Mouse (Mus musculus) MEL (cell line): ENCODE results near the gene Dpt. TPM values are rescaled to one million over a fixed set of nuclear protein-coding genes. Genes with fewer than 3 reads are reported as not detected.

ENCODE experiments used
- DNase-seq: peaks from one replicate; pipeline ENCODE4 v3.0.0; 2011; ENCODE audit warnings: low read depth, low spot score
- H3K27ac ChIP-seq: 2 replicates; pipeline ENCODE4 v1.5.1; 2012; ENCODE audit warnings: low read depth, mild to moderate bottlenecking, control low read depth, low read length, moderate library complexity; ENCODE audit not compliant: control insufficient read depth
- H3K27me3 ChIP-seq, 2 experiments: fragments of 150-350 bp in 1 of 2; sonication (generic) in 1 of 2; 2 replicates each; pipeline ENCODE4 v1.6.1; 2012; ENCODE audit warnings: low read length in 2 of 2, mild to moderate bottlenecking in 2 of 2, improper control_type of control experiment in 1 of 2, moderate library complexity in 1 of 2; ENCODE audit not compliant: insufficient read depth in 2 of 2, control insufficient read depth in 1 of 2
- H3K36me3 ChIP-seq, 2 experiments: 2 replicates each; pipeline ENCODE4 v1.6.1; 2012 to 2014; ENCODE audit warnings: low read length in 2 of 2, improper control_type of control experiment in 1 of 2, inconsistent platforms in 1 of 2, mild to moderate bottlenecking in 1 of 2; ENCODE audit not compliant: insufficient read depth in 2 of 2, control insufficient read depth in 1 of 2
- H3K4me1 ChIP-seq, 2 experiments: fragments of 150-350 bp in 1 of 2; sonication (generic) in 1 of 2; 2 replicates each; pipeline ENCODE4 v1.6.1; 2012; ENCODE audit warnings: low read length in 2 of 2, improper control_type of control experiment in 1 of 2, mild to moderate bottlenecking in 1 of 2; ENCODE audit not compliant: insufficient read depth in 2 of 2, control insufficient read depth in 1 of 2
- H3K4me3 ChIP-seq, 2 experiments: fragments of 150-350 bp in 1 of 2; sonication (generic) in 1 of 2; 2 replicates each; pipeline ENCODE4 v1.5.1; 2012; ENCODE audit warnings: low read depth in 2 of 2, low read length in 2 of 2, mild to moderate bottlenecking in 2 of 2, moderate library complexity in 2 of 2, control low read depth in 1 of 2, improper control_type of control experiment in 1 of 2; ENCODE audit not compliant: control insufficient read depth in 1 of 2, insufficient read depth in 1 of 2
- H3K79me2 ChIP-seq: 2 replicates; pipeline ENCODE4 v1.6.1; 2012; ENCODE audit warnings: mild to moderate bottlenecking, low read length, moderate library complexity; ENCODE audit not compliant: control insufficient read depth, poor library complexity, insufficient read depth
- H3K9ac ChIP-seq: 2 replicates; pipeline ENCODE4 v1.6.1; 2012; ENCODE audit warnings: low read depth, mild to moderate bottlenecking, control low read depth, low read length, moderate library complexity; ENCODE audit not compliant: control insufficient read depth, poor library complexity, severe bottlenecking
- H3K9me3 ChIP-seq: fragments of 150-350 bp; sonication (generic); replicated peaks from 2 replicates; pipeline ENCODE4 v1.6.1; 2012; ENCODE audit warnings: mild to moderate bottlenecking, low read length, improper control_type of control experiment, moderate library complexity; ENCODE audit not compliant: insufficient read depth
- BHLHE40 ChIP-seq: IDR thresholded peaks from 2 replicates; pipeline ENCODE4 v1.6.1; 2012; ENCODE audit warnings: low read depth, mild to moderate bottlenecking, inconsistent platforms, low read length, improper control_type of control experiment, borderline replicate concordance
- CHD1 ChIP-seq: IDR thresholded peaks from 2 replicates; pipeline ENCODE4 v1.6.1; 2012; ENCODE audit warnings: low read depth, mild to moderate bottlenecking, inconsistent platforms, low read length, improper control_type of control experiment
- CTCF ChIP-seq, 3 experiments: IDR thresholded peaks in 2 of 3; conservative IDR thresholded peaks in 1 of 3; 2 replicates each; pipeline ENCODE4 v1.5.1; 2011 to 2012; ENCODE audit warnings: low read length in 3 of 3, low read depth in 2 of 3, mild to moderate bottlenecking in 2 of 3, improper control_type of control experiment in 1 of 3, inconsistent platforms in 1 of 3, mixed read lengths in 1 of 3, moderate library complexity in 1 of 3; ENCODE audit not compliant: control insufficient read depth in 1 of 3, insufficient read depth in 1 of 3, poor library complexity in 1 of 3, severe bottlenecking in 1 of 3
- EP300 ChIP-seq, 2 experiments: IDR thresholded peaks; 2 replicates each; pipeline ENCODE4 v1.6.1; 2011; ENCODE audit warnings: improper control_type of control experiment in 2 of 2, low read length in 2 of 2, low read depth in 1 of 2, mild to moderate bottlenecking in 1 of 2
- GABPA ChIP-seq: IDR thresholded peaks from 2 replicates; pipeline ENCODE4 v1.6.1; 2012; ENCODE audit warnings: low read depth, mild to moderate bottlenecking, inconsistent platforms, low read length, improper control_type of control experiment, moderate library complexity
- GATA1 ChIP-seq: IDR thresholded peaks from 2 replicates; pipeline ENCODE4 v1.6.1; 2011; ENCODE audit warnings: low read depth, low read length, improper control_type of control experiment
- HCFC1 ChIP-seq: IDR thresholded peaks from 2 replicates; pipeline ENCODE4 v1.6.1; 2012; ENCODE audit warnings: low read depth, mild to moderate bottlenecking, inconsistent platforms, low read length, improper control_type of control experiment, moderate library complexity
- JUND ChIP-seq: IDR thresholded peaks from 2 replicates; pipeline ENCODE4 v1.6.1; 2011; ENCODE audit warnings: low read depth, mild to moderate bottlenecking, improper control_type of control experiment, low read length
- MAX ChIP-seq: IDR thresholded peaks from 2 replicates; pipeline ENCODE4 v1.6.1; 2011; ENCODE audit warnings: low read length, improper control_type of control experiment
- MAZ ChIP-seq: IDR thresholded peaks from 2 replicates; pipeline ENCODE4 v1.6.1; 2012; ENCODE audit warnings: low read depth, mild to moderate bottlenecking, inconsistent platforms, low read length, improper control_type of control experiment
- MEF2A ChIP-seq: IDR thresholded peaks from 2 replicates; pipeline ENCODE4 v1.6.1; 2014; ENCODE audit warnings: low read depth, mild to moderate bottlenecking, inconsistent platforms, low read length, improper control_type of control experiment; ENCODE audit not compliant: poor library complexity, insufficient replicate concordance, severe bottlenecking; ENCODE audit errors: extremely low read depth
- NELFE ChIP-seq: IDR thresholded peaks from 2 replicates; pipeline ENCODE4 v1.6.1; 2011; ENCODE audit warnings: low read depth, low read length, improper control_type of control experiment
- NRF1 ChIP-seq: IDR thresholded peaks from 2 replicates; pipeline ENCODE4 v1.6.1; 2014; ENCODE audit warnings: low read depth, mild to moderate bottlenecking, inconsistent platforms, low read length, improper control_type of control experiment, moderate library complexity; ENCODE audit not compliant: poor library complexity, insufficient read depth, severe bottlenecking
- POLR2A ChIP-seq, 2 experiments: IDR thresholded peaks; 2 replicates each; pipeline ENCODE4 v1.6.1; 2011 to 2012; ENCODE audit warnings: low read length in 2 of 2, mild to moderate bottlenecking in 2 of 2, control low read depth in 1 of 2, improper control_type of control experiment in 1 of 2, low read depth in 1 of 2, moderate library complexity in 1 of 2; ENCODE audit not compliant: control insufficient read depth in 1 of 2, insufficient read depth in 1 of 2, poor library complexity in 1 of 2
- POLR2AphosphoS2 ChIP-seq: IDR thresholded peaks from 2 replicates; pipeline ENCODE4 v1.6.1; 2011; ENCODE audit warnings: low read length, improper control_type of control experiment
- POLR2AphosphoS5 ChIP-seq: IDR thresholded peaks from 2 replicates; pipeline ENCODE4 v1.6.1; 2012; ENCODE audit warnings: low read depth, borderline replicate concordance, mild to moderate bottlenecking, inconsistent platforms, low read length, moderate library complexity, mixed read lengths
- RAD21 ChIP-seq: IDR thresholded peaks from 2 replicates; pipeline ENCODE4 v1.6.1; 2011; ENCODE audit warnings: mild to moderate bottlenecking, low read depth, low read length, improper control_type of control experiment
- RCOR1 ChIP-seq: IDR thresholded peaks from 2 replicates; pipeline ENCODE4 v1.6.1; 2012; ENCODE audit warnings: low read depth, mild to moderate bottlenecking, inconsistent platforms, low read length, improper control_type of control experiment
- SIN3A ChIP-seq: IDR thresholded peaks from 2 replicates; pipeline ENCODE4 v1.6.1; 2012; ENCODE audit warnings: low read length, improper control_type of control experiment, inconsistent platforms
- TAL1 ChIP-seq: IDR thresholded peaks from 2 replicates; pipeline ENCODE4 v1.6.1; 2012; ENCODE audit warnings: mild to moderate bottlenecking, inconsistent platforms, low read length, moderate library complexity, mixed read lengths
- TBP ChIP-seq: IDR thresholded peaks from 2 replicates; pipeline ENCODE4 v1.8.0; 2011; ENCODE audit warnings: low read depth, low read length, improper control_type of control experiment
- TCF12 ChIP-seq: IDR thresholded peaks from 2 replicates; pipeline ENCODE4 v1.6.1; 2014; ENCODE audit warnings: low read depth, mild to moderate bottlenecking, inconsistent platforms, low read length, improper control_type of control experiment, moderate library complexity
- UBTF ChIP-seq: IDR thresholded peaks from 2 replicates; pipeline ENCODE4 v1.6.1; 2012; ENCODE audit warnings: low read depth, mild to moderate bottlenecking, inconsistent platforms, low read length, improper control_type of control experiment, moderate library complexity, borderline replicate concordance; ENCODE audit not compliant: insufficient read depth
- USF1 ChIP-seq: IDR thresholded peaks from 2 replicates; pipeline ENCODE4 v1.6.1; 2014; ENCODE audit warnings: low read depth, mild to moderate bottlenecking, inconsistent platforms, low read length, improper control_type of control experiment, moderate library complexity
- ZC3H11A ChIP-seq: IDR thresholded peaks from 2 replicates; pipeline ENCODE4 v1.6.1; 2012; ENCODE audit warnings: low read depth, mild to moderate bottlenecking, inconsistent platforms, low read length, improper control_type of control experiment
- ZKSCAN1 ChIP-seq: IDR thresholded peaks from 2 replicates; pipeline ENCODE4 v1.6.1; 2012; ENCODE audit warnings: low read depth, mild to moderate bottlenecking, inconsistent platforms, low read length, improper control_type of control experiment, moderate library complexity
- ZMIZ1 ChIP-seq: IDR thresholded peaks from 2 replicates; pipeline ENCODE4 v1.6.1; 2012; ENCODE audit warnings: low read depth, mild to moderate bottlenecking, inconsistent platforms, low read length, improper control_type of control experiment, moderate library complexity
- ZNF384 ChIP-seq: IDR thresholded peaks from 2 replicates; pipeline ENCODE4 v1.6.1; 2012; ENCODE audit warnings: low read depth, mild to moderate bottlenecking, inconsistent platforms, low read length, improper control_type of control experiment
- polyA plus RNA-seq, 2 experiments: library from polyadenylated mRNA; stranded (reverse) in 1 of 2; unstranded in 1 of 2; fragments of >175 nt in 1 of 2; fragments of >200 nt in 1 of 2; gene quantifications; 2 replicates each; pipeline versions ENCODE4 v1.2.1 to v1.2.4; 2012; ENCODE audit warnings: low replicate concordance in 2 of 2, low read depth in 1 of 2; ENCODE audit not compliant: insufficient read length in 2 of 2, insufficient read depth in 1 of 2, missing spikeins in 1 of 2
- total RNA-seq: library from RNA; depleted of rRNA; stranded (reverse); fragments of 300-350 nt; gene quantifications from 2 replicates; pipeline ENCODE4 v1.2.3, GENCODE M21; 2012

Gene Dpt
- total and polyA plus RNA-seq, 3 experiments, result not detected

DNA sequence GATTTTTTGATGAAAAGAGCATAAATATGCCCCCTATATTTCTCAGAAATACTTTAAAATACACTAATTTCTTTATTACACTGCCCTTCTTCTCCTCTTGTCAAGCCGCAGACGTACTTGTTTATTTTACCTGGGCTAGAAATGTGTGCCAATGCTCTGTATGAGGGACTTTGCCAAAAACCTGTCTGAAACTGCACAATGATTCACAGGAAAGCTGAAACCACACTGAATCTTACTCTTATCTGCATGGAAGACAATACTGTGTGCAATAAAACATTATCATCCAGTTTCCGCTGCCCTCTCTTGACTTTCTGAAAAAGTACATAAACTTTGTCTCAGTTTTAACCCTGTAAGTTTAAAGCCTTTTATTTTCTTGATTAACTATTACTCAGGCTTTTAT lies 20.9 kb downstream of the Dpt start:
- Histone ChIP-seq H3K27ac (no peak overlapping the region), H3K4me3 (no peak overlapping the region), H3K36me3 (no peaks in the 10 kb centered on the region), H3K27me3 (no peaks in the 10 kb centered on the region), H3K4me1 (no peaks in the 10 kb centered on the region), H3K79me2 (no peaks in the 10 kb centered on the region), H3K9me3 (no peaks in the 10 kb centered on the region), H3K9ac (no peak overlapping the region)
- TF ChIP-seq MAX (no peak), NRF1 (no peak), POLR2A (IDR thresholded peaks at IDR 0.05; ENCODE audit: control insufficient read depth in 1 of 2, insufficient read depth in 1 of 2, low read depth in 1 of 2, low read length in 2 of 2, poor library complexity in 1 of 2) (no peak), POLR2AphosphoS5 (no peak), ZMIZ1 (no peak), JUND (no peak), ZC3H11A (no peak), CTCF (IDR thresholded peaks at IDR 0.05 in 2 of 3, conservative IDR thresholded peaks at IDR 0.05 in 1 of 3; ENCODE audit: control insufficient read depth in 1 of 3, insufficient read depth in 1 of 3, low read depth in 2 of 3, low read length in 3 of 3, poor library complexity in 1 of 3, severe bottlenecking in 1 of 3) (no peak), ZNF384 (no peak), MAZ (no peak), USF1 (no peak), MEF2A (no peak), CHD1 (no peak), TAL1 (no peak), POLR2AphosphoS2 (no peak)
- no peak for DNase-seq

DNA sequence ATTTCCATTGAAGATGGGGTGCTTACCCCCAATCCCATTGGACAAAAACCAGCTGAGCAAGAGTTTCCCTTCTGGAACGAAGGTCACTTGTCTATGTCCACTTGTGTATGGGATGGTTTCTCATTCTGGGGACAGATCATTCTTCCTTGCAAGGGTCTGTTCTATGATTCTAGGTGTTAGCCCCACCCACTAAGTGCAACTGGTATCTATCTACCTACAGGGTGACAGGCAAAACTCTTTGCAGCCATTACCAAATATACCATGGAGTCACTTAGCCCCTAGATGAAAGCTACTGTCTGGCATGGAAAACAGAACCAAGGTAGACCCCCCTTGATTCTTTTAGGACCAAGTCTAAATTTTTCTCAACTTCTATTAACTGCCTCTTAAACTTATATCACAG lies 24.9 kb downstream of the Dpt start:
- Histone ChIP-seq H3K79me2 (no peaks in the 10 kb centered on the region), H3K36me3 (no peaks in the 10 kb centered on the region), H3K27ac (no peak overlapping the region)

More for the DNA sequence above, 24.9 kb downstream of the Dpt start:
- H3K9me3 ChIP-seq, result no peaks in the 10 kb centered on the region
- no peak for DNase-seq
- TF ChIP-seq GABPA (no peak), EP300 (IDR thresholded peaks at IDR 0.05; ENCODE audit: low read depth in 1 of 2, low read length in 2 of 2) (no peak), BHLHE40 (no peak), POLR2AphosphoS5 (no peak), GATA1 (no peak), RAD21 (no peak), ZNF384 (no peak), ZKSCAN1 (no peak), TBP (no peak), HCFC1 (no peak), TAL1 (no peak), SIN3A (no peak), RCOR1 (no peak), MEF2A (no peak), NELFE (no peak), UBTF (no peak), NRF1 (no peak), TCF12 (no peak)
- H3K27me3 ChIP-seq, result no peaks in the 10 kb centered on the region
- no peaks in the 10 kb centered on the region for H3K4me1 ChIP-seq
- no peak overlapping the region for H3K4me3 ChIP-seq
- no peak overlapping the region for H3K9ac ChIP-seq
